Mouse (Mus musculus) A20 (cell line): ENCODE results near the gene Olfr1347.
"Not testable (repeated sequence)": the region's sequence is repeated elsewhere in the genome, so short reads cannot be mapped to it uniquely, and the experiment has no call there.

Experiments
- DNase-seq: peaks from one replicate; pipeline ENCODE4 v3.0.0-alpha.2; 2011; ENCODE audit warnings: low read depth, low spot score

Gene Olfr1347

GRCm38 (mm10) chr7:6499655-6500054, at the start of gene Olfr1347:
Gene Olfr1347, minus strand, starts transcription at chr7:6499755.
- no peak for DNase-seq

DNA sequence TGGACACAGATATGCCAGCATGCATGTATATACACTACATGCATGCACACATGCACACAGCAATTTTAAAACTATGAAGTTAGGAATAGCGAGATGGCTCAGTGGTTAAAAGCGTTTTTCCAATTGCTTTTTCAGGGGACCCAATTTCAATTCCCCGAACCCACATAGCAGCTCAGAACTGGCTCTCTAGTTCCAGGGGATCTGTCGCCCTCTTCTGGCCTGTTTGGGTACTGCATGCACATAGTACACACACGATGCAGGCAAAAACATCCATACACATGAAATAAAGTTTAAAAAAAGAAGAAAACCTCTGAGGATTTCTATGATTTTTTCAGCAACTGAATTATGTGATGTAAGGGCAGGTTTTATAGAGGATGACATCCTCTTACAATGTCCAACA, 26.6 kb upstream of the Olfr1347 start:
- DNase-seq = peak; percentile 22

- peak; percentile 9 for DNase-seq
Observed at GRCm38 (mm10) chr7:6525001-6525400, 25.4 kb upstream of the Olfr1347 start.

DNA sequence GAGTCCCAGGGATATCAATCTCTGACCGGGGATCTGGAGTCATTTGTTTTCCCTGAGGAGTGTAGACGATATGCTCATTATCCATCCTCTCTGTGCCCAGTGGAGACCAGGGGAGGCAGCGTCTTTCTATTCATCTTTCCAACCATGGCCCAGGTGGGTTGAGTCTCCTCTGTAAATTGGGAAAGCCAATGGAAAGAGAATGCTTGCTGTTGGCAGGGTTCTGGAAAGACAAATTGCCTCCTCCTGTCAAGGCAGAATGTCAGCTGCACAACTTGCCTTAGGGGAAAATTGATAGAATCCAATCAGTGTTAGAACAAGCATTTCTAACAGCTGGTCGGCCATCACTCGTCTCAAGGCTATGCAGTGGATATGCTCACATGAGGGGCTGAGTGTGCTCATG, 23.3 kb upstream of the Olfr1347 start, which contains the start of gene Olfr1349:
Gene Olfr1349, minus strand, starts transcription at position 101 of the 400 bp plus-strand sequence.
- DNase-seq = no peak

DNA sequence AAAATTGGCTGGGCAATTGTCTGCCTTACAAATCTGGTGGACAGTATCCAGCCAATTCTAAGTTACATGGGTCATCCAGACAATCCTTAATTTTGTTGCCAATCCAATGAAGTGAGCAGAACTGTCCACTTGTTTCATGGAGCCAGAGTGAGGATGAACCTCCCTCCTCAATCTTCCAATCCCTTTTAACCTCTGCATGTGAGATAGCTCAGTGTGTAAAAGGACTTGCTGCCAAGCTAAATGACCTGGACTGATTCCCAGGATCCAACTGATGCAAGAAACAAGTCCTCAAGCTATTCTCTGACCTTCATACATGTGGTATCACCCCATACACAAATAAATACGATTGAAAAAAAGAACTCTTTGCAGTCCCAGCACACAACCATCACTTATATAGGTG, 22.1 kb upstream of the Olfr1347 start:
- DNase-seq = no peak

GRCm38 (mm10) chr7:6508648-6509047, 9.1 kb upstream of the Olfr1347 start, which contains the start of gene Olfr1348:
Gene Olfr1348, minus strand, starts transcription at chr7:6508748.
- no peak for DNase-seq

DNA sequence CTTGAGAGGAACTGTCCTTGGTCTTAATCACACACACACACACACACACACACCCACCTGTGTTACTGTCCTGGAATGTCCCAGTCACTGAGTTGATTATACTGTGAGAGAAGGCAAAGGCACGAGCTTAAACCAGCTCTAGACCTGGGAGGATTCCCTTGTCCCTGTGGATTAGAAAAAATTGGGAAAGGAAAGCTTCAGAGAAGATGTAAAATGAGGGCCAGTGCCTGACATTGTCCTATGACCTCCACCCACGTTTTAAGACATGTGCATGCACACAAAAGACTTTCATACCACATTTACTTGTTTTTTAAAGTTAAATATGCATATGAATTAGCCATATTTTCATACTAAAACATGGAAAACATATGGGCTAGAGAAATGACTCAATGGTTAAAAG, 12.7 kb downstream of the Olfr1347 start, which contains the start of gene Olfr5:
Gene Olfr5, minus strand, starts transcription at position 101 of the 400 bp plus-strand sequence.
- DNase-seq = no peak

- not testable (repeated sequence) for DNase-seq
Observed at GRCm38 (mm10) chr7:6477633-6478032, 21.9 kb downstream of the Olfr1347 start.

DNA sequence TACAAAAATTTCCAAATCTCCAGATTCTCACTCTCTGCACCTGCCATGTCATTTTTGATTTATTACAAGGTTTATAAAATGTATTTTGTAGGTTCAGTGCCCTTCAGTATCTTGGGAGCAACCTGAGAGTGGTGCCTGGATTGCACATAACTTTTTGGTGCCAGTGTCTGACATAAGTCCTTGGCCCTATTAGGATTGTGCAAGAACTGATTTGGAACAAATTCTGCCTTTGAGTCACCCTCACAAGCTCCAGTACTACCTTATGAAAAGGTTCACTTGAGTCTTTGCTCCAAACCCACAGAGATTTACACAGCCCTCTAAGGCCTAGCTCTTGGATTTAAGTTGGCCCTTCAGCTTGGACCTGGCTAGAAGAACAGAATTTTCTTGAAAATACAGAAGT, 32.6 kb downstream of the Olfr1347 start, which contains the start of gene Olfr1346:
Gene Olfr1346, plus strand, starts transcription at position 151 of the 400 bp plus-strand sequence.
- DNase-seq = no peak

DNA sequence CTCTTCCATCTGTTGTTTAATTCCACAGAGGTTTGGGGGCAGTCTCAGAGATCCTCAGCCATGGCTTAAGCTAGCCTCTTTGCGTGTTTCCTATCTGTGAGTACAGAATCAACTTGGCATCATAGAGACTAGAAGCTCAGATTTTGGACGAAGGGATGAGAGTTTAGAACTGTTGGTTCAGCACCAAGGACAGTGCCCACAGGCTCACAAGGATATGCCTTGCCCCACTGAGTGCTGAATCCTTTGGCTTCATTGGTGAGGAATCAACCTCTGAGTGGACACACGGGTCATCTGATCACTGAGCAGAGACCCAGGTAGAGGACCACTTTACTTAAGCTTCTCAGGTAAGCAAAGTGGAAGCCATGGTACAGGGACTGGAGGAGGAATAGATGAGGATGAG, 43.2 kb downstream of the Olfr1347 start:
- DNase-seq = no peak

- DNase-seq = no peak
Observed at GRCm38 (mm10) chr7:6455868-6456267, 43.7 kb downstream of the Olfr1347 start, which contains the start of gene Olfr1336. Gene Olfr1336, plus strand, starts transcription at chr7:6456168.

DNA sequence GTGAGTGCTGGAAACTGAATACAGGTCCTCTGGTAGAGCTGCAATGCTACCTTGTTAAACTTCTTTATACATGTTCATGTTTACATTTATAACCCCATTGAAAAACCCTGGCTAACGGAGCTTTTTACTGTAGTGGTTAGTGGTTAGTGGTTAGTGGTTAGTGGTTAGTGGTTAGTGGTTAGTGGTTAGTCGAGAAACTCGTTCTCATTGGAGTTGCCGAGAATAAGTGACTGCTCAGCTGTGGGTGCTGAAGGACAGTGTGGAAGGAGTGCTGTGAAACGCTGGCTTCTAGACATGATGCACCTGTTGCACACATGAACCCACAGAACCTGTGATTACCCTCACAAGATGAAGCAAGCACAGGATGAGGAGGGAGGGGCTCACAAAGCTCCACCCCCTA, 51.8 kb downstream of the Olfr1347 start:
- DNase-seq = no peak

DNA sequence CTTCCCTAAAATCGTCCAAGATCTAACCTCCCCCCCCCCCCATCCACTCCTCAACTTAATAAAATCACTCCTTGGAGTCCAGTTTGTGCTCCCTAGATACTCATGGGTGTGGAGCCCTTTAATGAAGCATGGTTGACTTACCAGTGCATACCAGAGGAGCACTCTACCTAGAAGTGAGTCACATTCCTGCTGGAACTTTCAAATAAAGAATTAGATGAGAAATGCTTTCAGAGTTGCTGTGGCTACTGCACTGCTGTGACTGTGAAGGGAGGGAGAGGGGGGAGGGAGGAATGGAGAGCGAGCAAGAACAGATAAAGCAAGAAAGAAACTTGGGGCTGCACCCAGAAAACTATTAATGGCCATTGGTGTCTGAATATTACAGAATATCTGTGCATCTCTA, 58.4 kb downstream of the Olfr1347 start:
- DNase-seq = no peak

GRCm38 (mm10) chr7:6438388-6438787, 61.2 kb downstream of the Olfr1347 start, which contains the start of gene Olfr1344:
Gene Olfr1344, plus strand, starts transcription at chr7:6438688.
- DNase-seq = no peak
